Mouse (Mus musculus) erythroblast, adult 5-6 weeks (primary cell): Measurements from ENCODE around the gene Fgfr2. TPM values are rescaled to one million over a fixed set of nuclear protein-coding genes. Genes with fewer than 3 reads are reported as not detected.

Experiments
- ATAC-seq: replicated peaks from 2 replicates; pipeline ENCODE4 v1.8.0; 2016; ENCODE audit warnings: moderate number of reproducible peaks, mild to moderate bottlenecking, moderate TSS enrichment, inconsistent platforms; ENCODE audit not compliant: poor library complexity, low FRiP score, severe bottlenecking
- total RNA-seq, 2 experiments: library from RNA; stranded (forward) in 1 of 2; stranded (reverse) in 1 of 2; fragments of 150-400 nt in 1 of 2; fragments of 200-764, 138-1000 nt in 1 of 2; gene quantifications; 2 replicates each; pipeline versions ENCODE4 v1.2.3 to v1.2.4; 2015 to 2017; ENCODE audit warnings: low replicate concordance in 2 of 2

The Fgfr2 gene
- total RNA-seq, 2 experiments from 2014 or later: 4.8 TPM; not detected in 1

DNA sequence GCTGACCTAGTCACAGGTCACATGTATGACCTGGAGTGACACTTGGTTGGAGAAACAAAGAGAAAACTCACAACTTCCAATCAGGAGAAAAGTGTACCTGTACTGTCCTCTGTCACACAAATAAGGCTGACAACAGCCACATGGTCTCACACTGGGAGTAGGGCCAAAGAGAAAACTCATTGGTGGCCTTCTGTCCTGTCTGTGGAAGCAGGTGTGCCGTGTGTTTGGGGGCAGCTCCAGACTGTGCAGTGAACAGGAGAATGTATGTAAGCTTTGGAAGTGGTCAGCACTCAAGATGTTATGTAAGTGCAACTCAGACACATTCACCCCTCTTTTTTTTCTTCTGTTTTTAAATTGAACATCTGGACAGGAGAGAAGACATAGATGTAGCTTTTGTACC lies 2421.8 kb downstream of the Fgfr2 start:
- ATAC-seq: no peak

DNA sequence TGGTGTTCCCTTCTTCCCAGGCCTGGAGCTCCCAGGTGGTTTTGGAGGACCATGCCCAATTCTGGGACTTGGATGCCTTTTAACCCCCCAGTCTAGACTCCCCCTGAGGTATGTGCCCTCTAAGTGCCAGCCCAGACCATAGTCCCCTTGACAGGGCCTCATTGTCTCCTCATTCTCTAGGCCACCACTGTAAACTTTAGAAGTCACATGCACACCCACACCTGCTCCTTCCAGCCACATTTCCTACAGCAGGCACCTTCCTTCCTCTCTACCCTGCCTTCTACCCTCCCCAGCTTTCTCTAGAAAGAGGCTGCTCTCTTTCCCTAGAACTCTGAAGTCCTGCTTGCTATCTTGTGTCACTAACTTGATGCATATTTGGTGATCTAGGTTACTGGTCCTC lies 2424.7 kb downstream of the Fgfr2 start:
- ATAC-seq: no peak

DNA sequence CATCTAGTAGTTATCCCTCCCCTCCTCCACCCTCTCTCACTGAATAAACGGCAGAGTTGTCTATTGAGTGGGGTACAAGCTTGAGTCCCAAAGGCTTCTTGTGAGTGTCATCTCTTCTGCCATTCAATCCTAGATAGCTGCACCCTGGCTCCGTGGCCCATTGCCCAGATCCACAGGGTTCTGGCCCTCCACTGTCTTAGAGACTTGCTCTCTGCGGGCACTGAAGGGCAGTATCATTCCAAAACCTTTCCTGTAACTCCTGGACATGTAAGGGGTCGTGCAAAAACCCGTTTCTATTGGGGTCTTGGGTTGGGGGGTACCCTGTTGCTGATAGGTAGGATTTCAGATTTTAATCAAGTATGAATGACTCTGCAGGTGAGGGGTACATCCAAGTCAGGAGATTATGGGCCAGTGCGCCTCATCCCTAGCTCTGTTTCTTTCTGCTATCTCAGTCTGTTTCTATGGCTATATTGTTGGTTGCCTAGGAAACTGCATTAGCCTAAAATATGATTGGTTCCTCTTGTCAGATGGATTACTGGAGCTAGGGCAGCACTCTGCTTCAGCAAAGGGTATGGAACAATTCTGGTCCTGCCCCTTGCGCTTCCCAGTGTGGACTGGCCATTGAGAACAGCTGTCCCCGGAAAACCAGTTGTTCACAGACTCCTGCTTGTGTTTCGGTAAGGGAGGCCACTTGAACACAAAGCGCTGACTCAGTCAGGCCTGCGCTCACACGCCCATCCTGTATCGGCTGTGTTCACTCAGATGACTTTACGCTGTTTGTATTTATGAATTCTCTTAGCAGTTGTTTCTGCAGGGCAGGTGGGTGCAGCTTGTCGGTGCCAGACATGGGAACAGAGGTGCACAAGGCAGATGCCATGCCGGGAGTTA lies 2426.6 kb downstream of the Fgfr2 start:
- no peak for ATAC-seq

DNA sequence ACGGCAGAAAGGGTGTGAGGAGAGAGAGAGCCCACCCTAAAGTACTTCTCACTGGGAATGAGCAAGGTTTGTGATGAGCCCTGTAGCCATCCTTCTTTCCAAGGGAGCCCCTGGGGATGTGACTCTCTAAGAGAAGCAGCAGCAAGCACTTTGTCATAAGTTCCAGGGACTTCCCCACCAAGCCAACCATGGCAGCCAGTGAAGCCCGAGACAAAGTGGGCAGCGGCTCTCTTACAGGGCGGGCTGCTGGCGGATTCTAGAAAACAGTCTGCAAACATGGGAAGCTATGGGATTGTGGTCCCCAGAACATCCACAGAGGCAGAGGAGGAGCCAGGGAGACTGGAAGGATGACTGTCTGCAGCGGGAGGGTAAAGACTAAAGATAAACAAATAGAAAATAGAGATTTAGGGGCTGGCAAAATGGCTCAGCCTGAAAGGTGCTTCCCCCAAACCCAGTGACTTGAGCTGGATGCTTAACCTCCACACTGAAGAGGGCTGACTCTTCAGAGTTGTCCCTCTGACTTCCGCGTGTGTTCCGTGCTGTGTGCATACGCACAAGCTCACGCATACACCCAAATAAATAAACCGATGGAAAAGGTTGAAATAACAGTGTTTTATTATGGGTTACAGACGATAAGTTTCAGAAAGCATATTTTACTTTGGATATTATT lies 2427.3 kb downstream of the Fgfr2 start:
- ATAC-seq: no peak

DNA sequence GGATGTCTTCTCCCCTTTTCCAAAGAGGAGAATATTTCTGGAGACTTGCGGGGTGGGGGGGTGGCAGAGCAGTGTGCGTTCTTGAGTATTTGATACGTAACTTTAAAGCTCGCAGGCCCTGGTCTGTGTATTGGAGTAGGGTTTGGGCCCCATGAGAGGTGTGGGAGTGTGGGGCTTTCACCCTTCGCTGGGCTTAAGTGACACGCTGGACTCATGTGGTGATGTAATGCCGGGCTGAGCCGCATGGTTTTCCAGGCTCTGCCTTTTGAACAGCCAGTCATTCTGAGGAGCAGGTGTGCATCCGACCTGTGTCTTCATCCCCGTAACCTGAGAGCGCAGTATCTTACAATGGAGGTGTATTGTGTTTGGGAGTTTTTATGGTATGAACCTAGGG lies 2429.4 kb downstream of the Fgfr2 start:
- no peak for ATAC-seq

DNA sequence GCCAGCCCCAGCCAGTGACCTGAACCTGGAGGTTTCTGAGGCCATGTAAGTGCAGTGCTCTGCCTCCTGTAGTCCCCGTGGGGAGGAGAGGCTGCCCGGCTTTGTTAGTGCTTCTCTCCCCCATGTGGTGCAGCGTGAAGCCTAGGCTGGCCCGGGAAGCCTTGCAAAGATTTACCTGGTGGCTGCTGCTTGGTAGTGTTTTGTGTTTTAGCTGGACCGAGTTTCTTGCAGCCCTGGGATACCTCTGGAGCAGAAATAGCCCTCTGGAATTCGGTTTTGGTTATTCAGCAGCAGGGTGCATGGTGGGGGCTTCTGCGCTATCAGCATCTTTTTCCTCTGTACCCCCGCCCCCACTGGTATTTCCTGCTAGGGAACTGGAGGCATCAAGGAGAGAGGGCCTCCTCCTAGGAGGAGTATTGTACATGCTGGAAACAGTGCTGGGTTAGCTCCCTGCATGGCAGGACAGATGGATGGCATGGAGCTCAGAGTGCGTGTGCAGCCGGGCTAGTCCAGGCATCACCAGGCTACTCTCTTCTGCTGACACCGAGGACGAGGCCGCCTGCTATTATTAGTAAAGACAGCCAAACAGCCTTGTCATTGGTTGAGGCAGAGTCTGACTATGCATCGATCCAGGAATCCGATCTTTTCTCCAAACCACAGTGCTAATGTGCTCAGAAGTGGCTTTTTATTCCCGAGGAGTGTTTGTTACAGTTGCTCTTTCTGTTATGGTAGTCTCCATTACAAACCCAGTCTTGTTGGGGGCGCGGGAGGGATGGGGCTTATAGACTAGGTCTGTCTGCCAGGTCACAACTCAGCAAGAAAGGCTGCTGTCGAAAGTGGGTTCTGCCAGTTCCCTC lies 2430.0 kb downstream of the Fgfr2 start:
- no peak for ATAC-seq

DNA sequence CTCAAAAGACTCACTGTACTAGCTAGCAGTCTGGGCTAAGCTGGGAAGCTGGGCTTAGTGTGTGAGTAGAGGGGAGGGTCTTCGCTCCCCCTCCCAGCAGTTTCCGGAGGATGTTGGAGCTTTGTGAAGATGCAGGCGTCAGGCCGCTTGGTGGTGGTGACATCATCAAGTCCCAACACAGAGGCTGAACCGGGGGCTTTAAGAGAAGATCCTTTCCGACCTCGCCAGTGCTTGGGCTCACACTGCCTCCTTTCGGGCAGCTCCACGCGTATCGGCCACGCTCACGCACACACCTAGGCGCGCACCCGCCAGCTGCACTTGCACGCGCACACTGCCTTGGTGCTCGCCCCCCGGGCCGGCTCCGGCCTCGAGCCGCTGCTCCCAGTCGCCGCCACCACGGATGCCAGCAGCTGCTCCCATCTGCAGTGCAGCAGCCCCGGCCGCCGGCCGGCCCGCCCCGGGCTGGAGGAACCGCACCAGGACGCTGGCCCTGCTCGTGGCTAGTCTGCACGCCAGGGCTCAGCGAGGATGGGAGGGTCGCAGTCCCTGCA lies 2430.7 kb downstream of the Fgfr2 start:
- no peak for ATAC-seq

DNA sequence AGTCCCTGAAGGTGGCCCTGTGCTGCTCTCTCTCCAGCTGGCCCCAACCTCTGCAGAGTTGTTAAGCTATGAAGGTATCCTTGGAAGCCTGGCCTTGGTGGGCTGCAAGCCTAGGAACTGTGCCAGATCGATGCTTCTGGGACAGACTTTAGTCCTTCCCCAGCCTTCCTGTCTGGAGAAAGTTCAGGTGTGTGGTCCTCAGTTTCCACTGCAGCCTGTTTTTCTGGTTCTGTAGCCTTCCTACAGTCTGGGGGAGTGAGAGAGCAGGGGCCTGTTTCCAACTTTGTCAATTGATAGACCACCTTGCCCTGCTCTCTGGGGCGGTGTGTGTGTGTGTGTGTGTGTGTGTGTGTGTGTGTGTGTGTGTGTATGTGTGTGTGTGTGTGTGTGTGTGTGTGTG lies 2431.2 kb downstream of the Fgfr2 start:
- ATAC-seq: no peak

DNA sequence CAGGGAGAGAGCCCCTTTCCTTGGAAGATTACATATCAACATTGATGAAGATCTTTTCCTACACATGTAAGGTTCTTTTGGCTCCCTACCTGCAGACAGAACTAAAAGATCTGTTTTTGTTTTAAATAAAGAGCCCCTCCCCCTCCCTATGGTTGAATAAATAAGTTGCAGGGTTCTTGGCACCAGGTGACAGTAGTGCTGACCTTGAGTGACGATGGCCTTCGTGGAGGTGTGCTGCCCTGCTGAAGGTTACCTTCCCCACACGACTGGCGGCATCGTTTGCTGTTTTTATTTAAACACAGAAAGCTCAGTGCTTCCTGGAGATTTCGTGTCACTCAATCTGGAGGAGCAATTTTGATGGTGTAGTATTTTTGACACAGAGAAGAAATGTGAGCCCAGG lies 2432.3 kb downstream of the Fgfr2 start:
- no peak for ATAC-seq

DNA sequence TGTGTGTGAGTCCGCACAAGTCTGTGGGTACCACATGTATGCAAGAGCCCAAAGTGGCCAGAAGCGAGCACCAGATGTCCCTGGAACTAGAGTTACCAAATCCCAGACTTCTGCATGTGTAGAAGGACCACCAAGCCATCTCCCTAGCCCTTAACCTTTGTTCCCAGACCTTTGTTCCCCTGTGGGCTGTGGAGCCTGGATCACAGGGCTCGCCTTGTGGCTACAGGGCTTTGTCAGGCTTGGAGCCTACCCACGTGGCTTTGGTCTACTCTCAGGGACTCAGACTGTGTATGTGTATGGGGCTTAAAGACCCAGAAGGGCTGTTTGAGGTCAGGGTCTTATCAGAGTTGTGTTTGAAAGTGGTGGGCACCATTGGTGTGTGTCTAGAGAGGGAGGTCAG lies 2434.5 kb downstream of the Fgfr2 start:
- no peak for ATAC-seq

DNA sequence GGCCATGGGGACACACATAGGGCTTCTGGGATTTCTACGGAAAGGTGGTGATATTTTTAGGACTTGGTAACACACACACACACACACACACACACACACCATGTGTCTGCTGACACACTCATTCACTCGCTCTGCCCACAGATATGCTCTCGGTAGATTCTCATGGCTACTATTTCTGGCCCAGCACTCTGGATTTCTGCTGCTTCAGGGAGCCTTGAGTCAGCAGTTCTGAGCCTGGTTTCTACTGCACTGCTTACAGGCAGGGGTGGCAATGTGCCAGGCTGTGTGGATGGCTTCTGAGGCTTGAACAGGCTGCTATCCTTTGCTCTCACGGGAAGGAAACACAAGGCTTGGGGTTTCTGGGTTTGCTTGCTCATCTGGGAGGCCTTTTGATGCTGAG lies 2441.4 kb downstream of the Fgfr2 start:
- no peak for ATAC-seq

DNA sequence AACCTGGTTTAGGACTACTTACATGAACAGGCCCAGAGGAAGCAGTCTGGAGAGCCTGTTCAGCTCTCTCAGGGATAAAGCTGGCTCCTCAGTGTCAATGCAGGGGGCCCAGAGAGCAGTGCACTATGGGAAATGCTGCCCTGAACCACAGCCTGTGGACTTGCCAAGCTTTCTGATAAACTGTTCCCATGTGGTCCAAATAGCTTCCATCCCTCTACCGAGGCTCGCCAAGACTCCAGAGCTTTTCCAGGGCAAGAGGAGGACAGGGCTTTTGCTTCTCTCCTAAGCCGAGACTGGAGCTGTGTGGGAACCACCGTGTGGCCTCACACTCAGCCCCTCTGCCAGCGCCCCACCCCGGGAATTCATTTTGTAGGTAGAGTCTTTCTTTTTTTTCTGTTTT lies 2444.7 kb downstream of the Fgfr2 start:
- no peak for ATAC-seq

DNA sequence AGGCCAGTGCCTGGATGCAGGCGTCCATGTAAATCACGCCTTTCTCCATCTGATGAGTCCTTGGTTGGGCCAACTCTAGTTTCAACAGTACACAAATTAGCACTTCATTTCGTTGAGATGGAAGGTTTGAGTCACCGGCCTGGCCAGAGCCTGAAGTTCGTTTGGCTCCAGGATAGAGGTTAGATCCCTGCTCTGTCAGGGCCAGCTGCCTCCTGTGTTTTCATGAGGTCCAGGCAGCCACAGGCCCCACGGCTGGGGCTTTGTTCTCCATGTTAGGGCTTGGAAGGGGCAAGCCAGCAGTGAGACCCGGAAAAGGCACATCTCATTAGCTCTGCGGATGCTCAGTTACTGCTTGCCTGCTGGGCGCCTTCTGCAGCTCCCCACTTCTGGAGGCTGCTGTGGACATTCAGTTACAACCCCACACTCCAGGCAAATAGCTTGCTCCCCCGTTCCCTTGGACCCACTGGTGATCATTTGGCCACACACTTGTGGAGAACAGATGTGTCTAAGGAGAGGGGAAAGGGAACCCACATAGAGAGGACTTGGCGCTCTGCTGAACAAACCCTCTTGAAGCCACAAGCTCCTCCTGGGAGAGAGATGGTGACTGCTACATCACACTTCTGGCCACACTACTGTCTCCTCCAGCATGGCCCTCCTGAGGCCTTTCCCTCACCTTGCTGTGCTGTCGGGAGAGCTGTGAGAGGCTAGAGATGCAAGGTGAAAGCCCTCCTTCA lies 2445.4 kb downstream of the Fgfr2 start:
- ATAC-seq: no peak

DNA sequence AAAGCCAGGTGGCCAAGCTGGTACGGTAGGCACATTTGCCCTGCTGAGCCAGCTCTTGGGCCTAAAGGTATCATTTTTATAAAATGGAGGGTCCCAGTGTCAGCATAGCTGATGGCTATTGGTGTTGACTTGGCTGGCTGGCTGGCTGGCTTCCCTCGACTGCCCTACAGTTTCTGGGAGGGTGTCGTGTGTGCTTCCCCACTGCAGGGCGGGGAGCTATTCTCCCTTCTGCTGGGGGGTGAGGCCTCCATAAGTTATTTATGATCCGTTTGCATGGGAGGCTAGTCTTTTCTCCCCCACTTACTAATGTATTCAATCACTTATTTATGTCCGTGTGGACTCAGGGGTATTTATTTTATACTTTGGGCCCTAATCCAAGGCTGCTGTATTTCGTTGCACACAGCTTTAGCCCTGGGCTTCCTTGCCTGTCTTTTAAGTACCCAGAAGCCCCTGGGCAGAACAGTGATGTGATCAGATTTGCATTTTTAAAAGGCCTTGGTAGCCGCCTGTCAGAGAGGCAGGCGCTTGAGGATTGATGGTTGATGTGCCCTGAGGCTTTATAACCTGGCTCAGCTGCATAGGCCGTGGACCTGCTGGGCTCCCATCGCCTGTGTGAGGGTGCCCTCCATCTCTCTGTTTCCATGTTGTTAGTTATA lies 2446.1 kb downstream of the Fgfr2 start:
- no peak for ATAC-seq

DNA sequence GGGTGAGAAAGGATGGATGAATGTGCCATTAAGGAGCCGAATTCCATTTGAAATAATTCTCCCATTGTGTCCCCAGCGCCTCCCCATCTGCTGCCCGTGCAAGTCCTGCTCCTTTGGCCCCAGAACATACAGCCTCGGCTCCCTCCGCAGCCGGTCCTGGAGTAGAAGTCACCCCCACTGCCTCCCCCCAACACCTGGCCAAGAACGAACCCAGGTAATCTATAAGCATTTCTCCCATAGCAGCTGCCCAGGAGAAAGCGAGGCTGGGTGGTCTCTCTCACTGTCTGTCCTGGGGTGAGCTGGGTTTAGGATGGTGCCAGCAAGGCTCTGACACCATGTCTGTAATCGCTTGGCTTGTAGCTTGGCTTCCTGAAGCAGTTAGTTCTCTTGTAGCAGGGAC lies 2448.6 kb downstream of the Fgfr2 start:
- no peak for ATAC-seq

DNA sequence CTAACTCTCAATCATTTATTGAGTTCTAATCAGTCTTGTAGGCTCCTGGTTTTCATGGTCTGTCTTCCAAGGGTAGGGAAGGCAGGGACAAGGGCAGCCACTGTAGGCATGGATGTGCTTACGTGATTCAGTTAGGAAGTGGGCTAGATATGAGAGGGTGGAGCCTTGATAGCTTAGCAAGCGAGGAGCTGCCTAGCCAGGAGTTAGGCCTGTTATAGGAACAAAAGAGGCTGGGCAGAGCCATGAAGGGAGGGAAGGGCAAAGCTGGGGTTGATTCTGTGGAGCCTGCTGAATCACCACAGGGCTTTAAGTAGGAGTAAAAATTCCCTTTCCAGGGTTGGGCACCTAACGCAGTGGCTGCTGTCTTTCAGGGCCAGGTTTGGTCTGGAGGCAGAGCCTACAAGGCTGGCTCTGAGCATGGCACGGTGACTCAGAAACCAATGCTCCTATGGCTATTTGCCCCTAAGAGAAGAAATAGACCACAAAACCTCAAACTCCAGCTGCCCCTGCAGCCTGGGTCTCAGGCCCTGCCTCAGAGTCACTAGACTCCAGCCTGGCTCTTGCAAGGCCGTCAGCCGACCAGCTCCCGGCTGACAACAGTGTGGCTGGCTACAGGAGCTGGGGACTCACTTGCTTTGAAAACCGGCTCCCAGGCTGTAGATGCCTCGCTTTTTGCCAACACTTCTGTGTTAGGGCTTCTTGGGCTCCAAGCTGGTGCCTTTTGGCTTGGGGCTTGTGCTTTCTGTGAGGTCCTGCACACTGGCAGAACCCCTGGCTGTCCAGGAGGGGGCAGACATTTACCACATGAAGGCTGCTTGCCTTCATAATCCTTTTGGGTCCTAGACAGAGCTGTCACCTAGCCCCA lies 2449.7 kb downstream of the Fgfr2 start:
- ATAC-seq: no peak

DNA sequence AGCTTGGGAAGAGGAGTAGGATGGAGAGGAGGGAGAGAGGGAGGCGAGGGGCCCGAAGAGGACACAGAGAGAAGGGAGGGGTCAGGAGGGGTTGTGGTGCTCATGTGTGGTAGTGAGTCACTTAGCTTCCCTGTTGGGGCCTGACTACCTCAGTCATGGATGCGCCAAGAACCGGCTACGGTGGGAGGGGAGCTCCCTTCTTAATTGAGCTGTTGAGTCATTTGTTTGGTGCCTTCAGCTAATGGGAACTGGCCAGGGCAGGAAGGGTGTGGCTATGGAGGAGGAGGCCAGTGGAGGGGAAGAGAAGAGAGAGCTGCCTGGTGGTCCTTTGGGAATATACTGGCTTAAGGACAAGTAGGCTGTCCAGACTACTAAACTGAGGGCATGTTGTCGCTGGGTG lies 2451.8 kb downstream of the Fgfr2 start:
- ATAC-seq: no peak

DNA sequence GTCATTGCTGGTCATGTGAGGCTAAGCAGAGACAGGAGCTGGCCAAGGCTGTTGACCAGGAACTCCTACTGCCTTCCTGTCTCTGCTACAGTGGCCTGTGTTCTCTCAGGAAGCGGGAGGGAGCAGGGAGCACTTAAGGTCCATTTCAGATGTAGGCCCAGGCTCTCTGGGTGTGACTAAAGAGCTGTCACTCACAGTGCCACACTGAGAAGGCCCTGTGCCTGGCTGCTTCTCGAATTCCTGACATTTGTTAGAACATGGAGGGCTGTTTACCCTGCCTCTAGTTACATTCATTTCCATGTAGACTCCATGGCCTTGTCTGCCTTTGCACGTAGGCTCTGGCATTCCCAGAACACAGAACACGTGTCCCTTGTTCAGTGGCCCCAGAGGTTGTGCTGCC lies 2452.8 kb downstream of the Fgfr2 start:
- ATAC-seq: no peak
